Mouse (Mus musculus): ENCODE measurements around the gene Akap2. TPM values are rescaled to one million over a fixed set of nuclear protein-coding genes. Genes with fewer than 3 reads are reported as not detected.

Akap2 gene
- total and polyA plus RNA-seq, 3 experiments = 1.7 to 7.2 TPM; not detected in 1

DNA sequence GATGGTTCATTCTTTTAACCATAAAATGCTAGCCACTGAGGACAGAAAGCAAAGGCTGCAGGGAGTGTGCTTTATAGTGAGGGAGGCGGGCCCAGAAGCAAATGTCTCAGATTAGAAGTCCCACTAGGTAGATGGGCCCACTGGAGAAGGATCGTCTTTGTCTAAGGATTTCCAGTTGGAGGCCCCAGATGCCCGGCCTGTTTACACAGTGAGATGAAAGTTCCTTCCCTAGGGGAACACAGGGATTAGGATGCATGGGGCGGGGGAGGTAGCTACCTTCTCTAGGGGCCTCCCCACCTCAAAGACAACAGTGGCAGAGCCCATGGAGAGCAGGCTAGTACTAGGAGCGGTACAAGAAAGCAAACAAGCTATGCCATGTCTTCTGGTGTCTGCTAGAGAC, 177.7 kb downstream of the Akap2 start:
- Histone ChIP-seq H3K36me3 (ENCODE audit: control insufficient read depth in 1 of 2, insufficient read depth in 2 of 2, low read length in 2 of 2) (no peaks in the 10 kb centered on the region), H3K4me1 (ENCODE audit: control insufficient read depth in 1 of 2, insufficient read depth in 2 of 2, low read length in 2 of 2) (no peaks in the 10 kb centered on the region), H3K79me2 (ENCODE audit: control insufficient read depth, insufficient read depth, low read length, poor library complexity) (no peaks in the 10 kb centered on the region), H3K9ac (ENCODE audit: control insufficient read depth, low read depth, low read length, poor library complexity, severe bottlenecking) (no peak overlapping the region), H3K27me3 (ENCODE audit: control insufficient read depth in 1 of 2, insufficient read depth in 2 of 2, low read length in 2 of 2) (no peaks in the 10 kb centered on the region; a peak in 1 of 4 replicates), H3K9me3 (replicated peaks; ENCODE audit: insufficient read depth, low read length) (no peaks in the 10 kb centered on the region), H3K4me3 (ENCODE audit: control insufficient read depth in 1 of 2, insufficient read depth in 1 of 2, low read depth in 2 of 2, low read length in 2 of 2) (no peak overlapping the region), H3K27ac (ENCODE audit: control insufficient read depth, low read depth, low read length) (no peak overlapping the region)
- TF ChIP-seq NRF1 (IDR thresholded peaks at IDR 0.05; ENCODE audit: insufficient read depth, low read depth, low read length, poor library complexity, severe bottlenecking) = no peak
- no peak for DNase-seq (ENCODE audit: low read depth, low spot score)

DNA sequence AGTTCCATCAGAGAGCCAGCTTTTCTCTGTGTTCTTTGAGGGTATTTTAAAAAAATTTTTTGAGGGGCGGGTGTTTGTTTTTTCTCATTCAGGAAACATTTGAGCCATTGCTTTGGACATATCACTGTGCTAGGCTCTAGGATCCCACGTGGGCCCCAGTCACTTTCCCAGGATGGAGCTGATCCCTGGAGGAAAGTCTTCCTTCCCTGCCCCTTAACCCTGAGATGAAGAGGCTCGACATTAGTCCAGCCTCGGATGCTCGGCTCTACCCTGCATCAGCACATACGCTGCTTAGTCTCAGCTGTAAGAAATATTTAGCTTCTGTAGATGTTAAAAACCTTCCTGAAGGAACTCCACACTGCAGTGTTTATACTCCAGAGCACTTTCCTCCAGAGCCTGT, 178.4 kb downstream of the Akap2 start:
- no peak overlapping the region for H3K27ac ChIP-seq (ENCODE audit: control insufficient read depth, low read depth, low read length)
- no peaks in the 10 kb centered on the region for H3K4me1 ChIP-seq (ENCODE audit: control insufficient read depth in 1 of 2, insufficient read depth in 2 of 2, low read length in 2 of 2)
- H3K79me2 ChIP-seq (ENCODE audit: control insufficient read depth, insufficient read depth, low read length, poor library complexity) = no peaks in the 10 kb centered on the region
- H3K27me3 ChIP-seq (ENCODE audit: control insufficient read depth in 1 of 2, insufficient read depth in 2 of 2, low read length in 2 of 2) = no peaks in the 10 kb centered on the region; a peak in 1 of 4 replicates
- no peaks in the 10 kb centered on the region for H3K36me3 ChIP-seq (ENCODE audit: control insufficient read depth in 1 of 2, insufficient read depth in 2 of 2, low read length in 2 of 2)
- DNase-seq (ENCODE audit: low read depth, low spot score) = no peak
- no peak overlapping the region for H3K4me3 ChIP-seq (ENCODE audit: control insufficient read depth in 1 of 2, insufficient read depth in 1 of 2, low read depth in 2 of 2, low read length in 2 of 2)
- no peak overlapping the region for H3K9ac ChIP-seq (ENCODE audit: control insufficient read depth, low read depth, low read length, poor library complexity, severe bottlenecking)
- no peak for TF ChIP-seq BHLHE40 (IDR thresholded peaks at IDR 0.05; ENCODE audit: borderline replicate concordance, low read depth, low read length)
- no peaks in the 10 kb centered on the region for H3K9me3 ChIP-seq (replicated peaks; ENCODE audit: insufficient read depth, low read length)

DNA sequence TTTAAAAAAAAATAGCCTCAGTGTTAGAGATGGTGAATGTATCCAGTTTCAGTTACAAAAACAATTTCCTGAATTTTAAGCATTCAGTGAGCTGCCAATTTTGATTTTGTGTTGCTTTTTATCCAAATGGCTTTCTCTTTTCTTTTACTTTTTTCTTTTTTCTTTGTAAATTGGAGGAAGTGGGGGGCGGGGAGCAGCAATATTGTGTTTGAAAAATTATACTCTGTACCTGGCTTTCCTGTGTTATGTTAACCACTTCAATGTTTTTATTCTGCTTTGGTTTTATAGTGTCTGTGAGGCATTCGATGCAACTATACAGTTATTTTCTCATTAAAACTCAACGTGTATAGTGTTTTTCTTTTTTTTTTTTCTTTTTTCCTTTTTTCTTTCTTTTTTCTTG, 179.2 kb downstream of the Akap2 start:
- DNase-seq (ENCODE audit: low read depth, low spot score) = no peak
- H3K27me3 ChIP-seq (ENCODE audit: control insufficient read depth in 1 of 2, insufficient read depth in 2 of 2, low read length in 2 of 2) = no peaks in the 10 kb centered on the region; a peak in 1 of 4 replicates
- H3K36me3 ChIP-seq (ENCODE audit: control insufficient read depth in 1 of 2, insufficient read depth in 2 of 2, low read length in 2 of 2) = no peaks in the 10 kb centered on the region; a peak in 1 of 4 replicates
- H3K27ac ChIP-seq (ENCODE audit: control insufficient read depth, low read depth, low read length) = no peak overlapping the region
- no peaks in the 10 kb centered on the region for H3K4me1 ChIP-seq (ENCODE audit: control insufficient read depth in 1 of 2, insufficient read depth in 2 of 2, low read length in 2 of 2)
- H3K9ac ChIP-seq (ENCODE audit: control insufficient read depth, low read depth, low read length, poor library complexity, severe bottlenecking) = no peak overlapping the region
- TF ChIP-seq SMC3 (IDR thresholded peaks at IDR 0.05; ENCODE audit: low read depth, low read length) (no peak), TCF12 (IDR thresholded peaks at IDR 0.05; ENCODE audit: low read depth, low read length) (no peak), KAT2A (conservative IDR thresholded peaks at IDR 0.05; ENCODE audit: low read depth, low read length) (no peak), ETS1 (IDR thresholded peaks at IDR 0.05; ENCODE audit: low read depth, low read length) (no peak), MAX (IDR thresholded peaks at IDR 0.05; ENCODE audit: low read length) (no peak), ZMIZ1 (IDR thresholded peaks at IDR 0.05; ENCODE audit: low read depth, low read length) (no peak), TAL1 (IDR thresholded peaks at IDR 0.05; ENCODE audit: low read length) (no peak), ZKSCAN1 (IDR thresholded peaks at IDR 0.05; ENCODE audit: low read depth, low read length) (no peak), CHD1 (IDR thresholded peaks at IDR 0.05; ENCODE audit: low read depth, low read length) (no peak), USF1 (IDR thresholded peaks at IDR 0.05; ENCODE audit: low read depth, low read length) (no peak), CHD2 (IDR thresholded peaks at IDR 0.05; ENCODE audit: low read length) (no peak), GATA1 (IDR thresholded peaks at IDR 0.05; ENCODE audit: low read depth, low read length) (no peak), ELF1 (IDR thresholded peaks at IDR 0.05; ENCODE audit: low read depth, low read length) (no peak)
- no peaks in the 10 kb centered on the region for H3K9me3 ChIP-seq (replicated peaks; ENCODE audit: insufficient read depth, low read length)
- no peaks in the 10 kb centered on the region for H3K79me2 ChIP-seq (ENCODE audit: control insufficient read depth, insufficient read depth, low read length, poor library complexity)
- no peak overlapping the region for H3K4me3 ChIP-seq (ENCODE audit: control insufficient read depth in 1 of 2, insufficient read depth in 1 of 2, low read depth in 2 of 2, low read length in 2 of 2)
